Mouse (Mus musculus): ENCODE data around the gene Zfp821. TPM values are rescaled to one million over a fixed set of nuclear protein-coding genes. Genes with fewer than 3 reads are reported as not detected.

Gene Zfp821
- polyA plus RNA-seq (2014; fragmentation: Nextera tagmentation; extraction: Ambion mirVana) = 22.4 and 24.9 TPM in 2 replicates

DNA sequence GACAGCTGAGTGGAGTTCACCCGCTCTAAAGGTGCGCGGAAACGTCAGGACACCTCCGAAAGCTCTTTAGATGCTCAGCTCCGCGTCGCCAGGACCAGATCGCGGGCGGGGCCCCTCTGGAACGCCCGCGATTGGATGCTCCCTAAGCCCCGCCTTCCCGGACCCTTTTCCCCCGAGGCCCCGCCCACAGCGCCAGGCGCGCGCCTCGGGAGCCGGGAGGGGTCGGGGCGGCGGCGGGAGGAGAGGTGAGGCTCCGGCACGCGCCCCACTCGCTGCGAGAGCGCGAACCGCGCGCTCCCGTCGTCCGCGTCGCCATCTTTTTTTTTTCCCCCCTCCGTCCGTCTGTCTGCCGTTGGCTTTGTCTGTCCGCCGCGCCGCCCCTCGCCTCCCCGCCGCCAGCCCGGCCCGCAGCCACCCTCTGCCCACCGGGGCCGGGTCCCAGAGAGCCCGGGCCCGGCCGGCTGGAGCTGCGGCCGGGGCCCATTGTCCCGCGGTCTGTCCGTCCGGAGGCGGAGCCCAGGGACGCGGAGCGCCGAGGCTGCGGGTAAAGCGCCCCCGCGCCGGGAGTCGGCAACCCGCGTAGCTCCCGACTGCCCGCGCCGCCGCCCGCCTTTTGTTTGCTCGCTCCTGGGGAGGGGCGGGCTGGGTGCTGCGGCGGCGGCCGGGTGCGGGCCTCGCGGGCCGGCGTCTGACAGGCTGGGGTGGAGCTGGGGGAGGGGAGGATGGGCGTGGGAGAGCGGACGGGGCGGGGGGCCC lies at the start of gene Zfp821:
Zfp821 (plus strand) TSS at position 227 of the 756 bp plus-strand sequence.
- H3K4me2 ChIP-seq (ENCODE audit: low read depth, low read length) = peak within 1 kb of the TSS; percentile 85
- peak; percentile 91 for ATAC-seq (ENCODE audit: low read depth)
- H3K27me3 ChIP-seq (replicated peaks; ENCODE audit: control insufficient read depth, insufficient read depth, low read length) = no peaks in the 10 kb centered on the region
- H3K4me3 ChIP-seq (ENCODE audit: low read depth, low read length) = peak within 1 kb of the TSS; percentile 95
- H3K9ac ChIP-seq (ENCODE audit: low read depth, low read length) = peak within 1 kb of the TSS; percentile 99
- peak; percentile 97 for DNase-seq (ENCODE audit: low spot score)
- peak within 1 kb of the TSS; percentile 97 for H3K27ac ChIP-seq (replicated peaks; ENCODE audit: low read depth, low read length)
- peaks cover 11% of the 10 kb centered on the region for H3K4me1 ChIP-seq (ENCODE audit: control insufficient read depth, insufficient read depth, low read length)
- 1% methylated on average over 34 of the region's 100 CpGs for WGBS
- no peaks in the 10 kb centered on the region for H3K9me3 ChIP-seq (ENCODE audit: control insufficient read depth, low read length)
- peaks cover 29% of the 10 kb centered on the region for H3K36me3 ChIP-seq (ENCODE audit: control insufficient read depth, insufficient read depth, low read length)

- ATAC-seq (ENCODE audit: low read depth) (no peak), DNase-seq (ENCODE audit: low spot score) (no peak)
- no peaks in the 10 kb centered on the region for H3K9me3 ChIP-seq (ENCODE audit: control insufficient read depth, low read length)
- no peaks in the 10 kb centered on the region for H3K4me1 ChIP-seq (ENCODE audit: control insufficient read depth, insufficient read depth, low read length)
- no peak overlapping the region for H3K4me3 ChIP-seq (ENCODE audit: low read depth, low read length)
- H3K4me2 ChIP-seq (ENCODE audit: low read depth, low read length) = no peak overlapping the region
- H3K9ac ChIP-seq (ENCODE audit: low read depth, low read length) = no peak overlapping the region
- 75% methylated on average over 3 of the region's 3 CpGs for WGBS
- H3K27ac ChIP-seq (replicated peaks; ENCODE audit: low read depth, low read length) = no peak overlapping the region
- no peaks in the 10 kb centered on the region for H3K36me3 ChIP-seq (ENCODE audit: control insufficient read depth, insufficient read depth, low read length)
- no peaks in the 10 kb centered on the region for H3K27me3 ChIP-seq (replicated peaks; ENCODE audit: control insufficient read depth, insufficient read depth, low read length)
These were observed 48.5 kb upstream of the Zfp821 start for GRCm38 (mm10) chr8:109656860-109657259.

DNA sequence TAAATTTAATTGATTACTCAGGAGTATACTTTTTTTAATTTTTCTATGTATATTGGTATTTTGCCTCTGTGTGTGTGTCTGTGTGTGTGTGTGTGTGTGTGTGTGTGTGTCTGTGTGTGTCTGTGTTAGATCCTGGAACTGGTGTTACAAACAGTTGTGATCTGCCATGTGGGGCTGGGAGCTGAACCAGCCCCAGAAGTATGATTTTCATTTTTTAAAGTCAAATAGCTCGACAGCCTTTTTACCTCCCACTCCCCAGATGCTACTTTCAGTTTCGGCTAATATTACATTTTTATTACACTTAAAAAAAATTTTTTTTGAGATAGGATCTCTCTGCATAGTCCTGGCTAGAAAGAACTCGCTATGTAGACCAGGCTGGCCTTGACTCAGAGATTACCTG lies 43.0 kb upstream of the Zfp821 start:
- Histone ChIP-seq H3K4me1 (ENCODE audit: control insufficient read depth, insufficient read depth, low read length) (no peaks in the 10 kb centered on the region), H3K36me3 (ENCODE audit: control insufficient read depth, insufficient read depth, low read length) (peaks cover 8% of the 10 kb centered on the region), H3K4me3 (ENCODE audit: low read depth, low read length) (no peak overlapping the region), H3K9ac (ENCODE audit: low read depth, low read length) (no peak overlapping the region), H3K9me3 (ENCODE audit: control insufficient read depth, low read length) (no peaks in the 10 kb centered on the region), H3K4me2 (ENCODE audit: low read depth, low read length) (no peak overlapping the region), H3K27me3 (replicated peaks; ENCODE audit: control insufficient read depth, insufficient read depth, low read length) (no peaks in the 10 kb centered on the region), H3K27ac (replicated peaks; ENCODE audit: low read depth, low read length) (no peak overlapping the region)
- 75% methylated on average over 3 of the region's 3 CpGs for WGBS
- no peak for DNase-seq (ENCODE audit: low spot score)
- ATAC-seq (ENCODE audit: low read depth) = no peak

GRCm38 (mm10) chr8:109666616-109667015 lies 38.7 kb upstream of the Zfp821 start:
- H3K27ac ChIP-seq (replicated peaks; ENCODE audit: low read depth, low read length) = no peak overlapping the region
- peaks cover 48% of the 10 kb centered on the region for H3K36me3 ChIP-seq (ENCODE audit: control insufficient read depth, insufficient read depth, low read length)
- H3K4me2 ChIP-seq (ENCODE audit: low read depth, low read length) = no peak overlapping the region
- H3K9ac ChIP-seq (ENCODE audit: low read depth, low read length) = no peak overlapping the region
- H3K4me3 ChIP-seq (ENCODE audit: low read depth, low read length) = no peak overlapping the region
- ATAC-seq (ENCODE audit: low read depth) = no peak
- H3K9me3 ChIP-seq (ENCODE audit: control insufficient read depth, low read length) = no peaks in the 10 kb centered on the region
- DNase-seq (ENCODE audit: low spot score) = no peak
- H3K27me3 ChIP-seq (replicated peaks; ENCODE audit: control insufficient read depth, insufficient read depth, low read length) = no peaks in the 10 kb centered on the region
- 78% methylated on average over 5 of the region's 5 CpGs for WGBS
- no peaks in the 10 kb centered on the region for H3K4me1 ChIP-seq (ENCODE audit: control insufficient read depth, insufficient read depth, low read length)

- 90% methylated on average over 5 of the region's 5 CpGs for WGBS
These were observed 32.7 kb upstream of the Zfp821 start for GRCm38 (mm10) chr8:109672656-109673055.

GRCm38 (mm10) chr8:109673596-109673995 lies 31.8 kb upstream of the Zfp821 start:
- H3K27ac ChIP-seq (replicated peaks; ENCODE audit: low read depth, low read length) = no peak overlapping the region
- ATAC-seq (ENCODE audit: low read depth) (no peak), DNase-seq (ENCODE audit: low spot score) (no peak)
- no peaks in the 10 kb centered on the region for H3K9me3 ChIP-seq (ENCODE audit: control insufficient read depth, low read length)
- WGBS = 95% methylated on average over 2 of the region's 2 CpGs
- no peaks in the 10 kb centered on the region for H3K27me3 ChIP-seq (replicated peaks; ENCODE audit: control insufficient read depth, insufficient read depth, low read length)
- H3K4me1 ChIP-seq (ENCODE audit: control insufficient read depth, insufficient read depth, low read length) = no peaks in the 10 kb centered on the region
- H3K4me3 ChIP-seq (ENCODE audit: low read depth, low read length) = no peak overlapping the region
- peaks cover 98% of the 10 kb centered on the region for H3K36me3 ChIP-seq (ENCODE audit: control insufficient read depth, insufficient read depth, low read length)
- no peak overlapping the region for H3K4me2 ChIP-seq (ENCODE audit: low read depth, low read length)
- no peak overlapping the region for H3K9ac ChIP-seq (ENCODE audit: low read depth, low read length)

More at GRCm38 (mm10) chr8:109672656-109673055, 32.7 kb upstream of the Zfp821 start:
- H3K36me3 ChIP-seq (ENCODE audit: control insufficient read depth, insufficient read depth, low read length) = peaks cover 96% of the 10 kb centered on the region
- H3K27ac ChIP-seq (replicated peaks; ENCODE audit: low read depth, low read length) = no peak overlapping the region
- no peaks in the 10 kb centered on the region for H3K27me3 ChIP-seq (replicated peaks; ENCODE audit: control insufficient read depth, insufficient read depth, low read length)
- no peak for DNase-seq (ENCODE audit: low spot score)
- ATAC-seq (ENCODE audit: low read depth) = no peak
- H3K9me3 ChIP-seq (ENCODE audit: control insufficient read depth, low read length) = no peaks in the 10 kb centered on the region
- no peaks in the 10 kb centered on the region for H3K4me1 ChIP-seq (ENCODE audit: control insufficient read depth, insufficient read depth, low read length)
- H3K9ac ChIP-seq (ENCODE audit: low read depth, low read length) = no peak overlapping the region
- no peak overlapping the region for H3K4me3 ChIP-seq (ENCODE audit: low read depth, low read length)
- H3K4me2 ChIP-seq (ENCODE audit: low read depth, low read length) = no peak overlapping the region

DNA sequence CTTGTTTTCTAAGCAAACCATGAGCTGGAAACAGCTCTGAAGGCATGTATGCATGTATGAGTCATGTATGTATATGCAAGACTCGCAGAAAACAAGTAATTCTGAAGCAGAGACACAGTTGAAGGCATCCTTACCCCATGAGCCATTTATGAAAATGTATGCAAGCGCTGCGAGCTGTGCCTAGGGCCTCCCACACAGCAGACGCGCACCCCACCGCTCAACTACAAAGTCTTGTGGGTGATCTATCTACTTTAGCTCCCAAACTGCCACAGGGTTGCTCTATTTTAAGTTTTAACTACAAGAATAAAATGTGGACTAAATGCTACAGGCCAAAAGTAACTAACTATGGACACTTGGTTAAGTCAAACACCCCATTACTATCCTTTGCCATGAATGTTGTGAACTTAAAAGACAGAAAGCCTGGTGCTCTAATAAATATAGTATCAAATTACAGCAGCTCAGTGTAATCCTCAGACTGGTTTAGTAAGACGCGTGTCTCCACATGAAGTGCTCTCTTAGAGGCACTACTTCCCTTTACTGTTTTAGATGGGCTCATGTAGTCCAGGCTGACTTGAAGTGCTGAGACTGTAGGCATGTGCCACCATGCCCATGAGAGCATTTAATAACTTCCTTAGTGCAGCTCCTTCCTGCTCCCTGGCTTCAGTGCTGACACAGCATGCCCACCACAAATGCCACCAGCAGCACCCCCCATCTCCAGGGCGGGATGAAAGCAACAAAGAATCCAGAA lies 29.3 kb upstream of the Zfp821 start:
- Histone ChIP-seq H3K36me3 (ENCODE audit: control insufficient read depth, insufficient read depth, low read length) (peaks cover 97% of the 10 kb centered on the region), H3K27ac (replicated peaks; ENCODE audit: low read depth, low read length) (peak overlapping the region; percentile 35; the same call in 1 of the 2 replicates), H3K9me3 (ENCODE audit: control insufficient read depth, low read length) (no peaks in the 10 kb centered on the region), H3K4me3 (ENCODE audit: low read depth, low read length) (no peak overlapping the region), H3K4me1 (ENCODE audit: control insufficient read depth, insufficient read depth, low read length) (no peaks in the 10 kb centered on the region), H3K9ac (ENCODE audit: low read depth, low read length) (no peak overlapping the region), H3K27me3 (replicated peaks; ENCODE audit: control insufficient read depth, insufficient read depth, low read length) (no peaks in the 10 kb centered on the region), H3K4me2 (ENCODE audit: low read depth, low read length) (no peak overlapping the region)
- DNase-seq (ENCODE audit: low spot score) (peak; percentile 66), ATAC-seq (ENCODE audit: low read depth) (peak; percentile 83)
- WGBS = 88% methylated on average over 9 of the region's 9 CpGs

DNA sequence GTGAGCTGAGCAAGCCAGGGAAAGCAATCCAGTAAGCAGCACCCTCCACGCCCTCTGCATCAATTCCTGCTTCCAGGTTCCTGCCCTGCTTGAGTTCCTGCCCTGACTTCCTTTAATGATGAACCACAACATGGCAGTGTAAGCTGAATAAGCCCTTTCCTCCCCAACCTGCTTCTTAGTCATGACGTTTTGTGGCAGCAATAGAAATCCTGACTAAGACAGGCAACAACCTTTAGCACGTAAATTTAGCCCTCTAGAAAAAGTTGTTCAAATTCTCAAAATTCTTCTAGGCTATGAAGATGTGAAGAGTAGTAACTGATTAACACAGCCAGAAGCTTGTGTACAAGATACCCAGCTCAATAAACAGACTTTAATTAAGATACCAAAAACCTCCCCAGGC lies 23.8 kb upstream of the Zfp821 start:
- DNase-seq (ENCODE audit: low spot score) (no peak), ATAC-seq (ENCODE audit: low read depth) (no peak)
- Histone ChIP-seq H3K9ac (ENCODE audit: low read depth, low read length) (no peak overlapping the region), H3K4me2 (ENCODE audit: low read depth, low read length) (no peak overlapping the region), H3K4me1 (ENCODE audit: control insufficient read depth, insufficient read depth, low read length) (no peaks in the 10 kb centered on the region), H3K4me3 (ENCODE audit: low read depth, low read length) (no peak overlapping the region), H3K9me3 (ENCODE audit: control insufficient read depth, low read length) (no peaks in the 10 kb centered on the region), H3K36me3 (ENCODE audit: control insufficient read depth, insufficient read depth, low read length) (peaks cover 65% of the 10 kb centered on the region), H3K27ac (replicated peaks; ENCODE audit: low read depth, low read length) (no peak overlapping the region), H3K27me3 (replicated peaks; ENCODE audit: control insufficient read depth, insufficient read depth, low read length) (no peaks in the 10 kb centered on the region)
- 79% methylated on average over 3 of the region's 3 CpGs for WGBS
